Mouse (Mus musculus): ENCODE data around the gene Bin2.
A peak's percentile ranks its signal among the peaks of the same experiment; 100 is the strongest.
"Not testable (repeated sequence)": the region's sequence is repeated elsewhere in the genome, so short reads cannot be mapped to it uniquely, and the experiment has no call there.

The Bin2 gene

GRCm38 (mm10) chr15:100650111-100650510, 19.2 kb downstream of the Bin2 start:
- DNase-seq (ENCODE audit: low spot score in 2 of 2): no peak

- DNase-seq (ENCODE audit: low spot score in 2 of 2): no peak
Measured at GRCm38 (mm10) chr15:100646161-100646560, 23.2 kb downstream of the Bin2 start.

- no peak for DNase-seq (ENCODE audit: low spot score in 2 of 2)
Measured at GRCm38 (mm10) chr15:100642451-100642850, 26.9 kb downstream of the Bin2 start.

GRCm38 (mm10) chr15:100641226-100641810, 28.0 kb downstream of the Bin2 start:
- DNase-seq (ENCODE audit: low spot score in 2 of 2): no peak

- no peak for DNase-seq (ENCODE audit: low spot score in 2 of 2)
Measured at GRCm38 (mm10) chr15:100639972-100640750, 29.2 kb downstream of the Bin2 start.

GRCm38 (mm10) chr15:100637661-100638060, 31.7 kb downstream of the Bin2 start:
- DNase-seq (ENCODE audit: low spot score in 2 of 2): no peak

- peak in 1 of 2 experiments; percentile 36 for DNase-seq (ENCODE audit: low spot score in 2 of 2)
Measured at GRCm38 (mm10) chr15:100636700-100637501, 32.5 kb downstream of the Bin2 start, which contains the start of gene Smagp. Gene Smagp, minus strand, starts transcription at chr15:100636940.

GRCm38 (mm10) chr15:100635851-100636645, 33.3 kb downstream of the Bin2 start:
- no peak for DNase-seq (ENCODE audit: low spot score in 2 of 2)

- no peak for DNase-seq (ENCODE audit: low spot score in 2 of 2)
Measured at GRCm38 (mm10) chr15:100635239-100635638, 34.1 kb downstream of the Bin2 start.

GRCm38 (mm10) chr15:100633341-100633740, 36.0 kb downstream of the Bin2 start:
- no peak for DNase-seq (ENCODE audit: low spot score in 2 of 2)

GRCm38 (mm10) chr15:100632323-100632722, 37.0 kb downstream of the Bin2 start:
- DNase-seq (ENCODE audit: low spot score in 2 of 2): no peak

- DNase-seq (ENCODE audit: low spot score in 2 of 2): no peak
Measured at GRCm38 (mm10) chr15:100631454-100632170, 37.7 kb downstream of the Bin2 start.

- DNase-seq (ENCODE audit: low spot score in 2 of 2): no peak
Measured at GRCm38 (mm10) chr15:100630126-100630525, 39.2 kb downstream of the Bin2 start.

GRCm38 (mm10) chr15:100628797-100629196, 40.6 kb downstream of the Bin2 start:
- no peak for DNase-seq (ENCODE audit: low spot score in 2 of 2)

GRCm38 (mm10) chr15:100627774-100628370, 41.5 kb downstream of the Bin2 start:
- DNase-seq (ENCODE audit: low spot score in 2 of 2): no peak

GRCm38 (mm10) chr15:100627287-100627686, 42.1 kb downstream of the Bin2 start:
- DNase-seq (ENCODE audit: low spot score in 2 of 2): no peak

GRCm38 (mm10) chr15:100624435-100624834, 44.9 kb downstream of the Bin2 start:
- DNase-seq (ENCODE audit: low spot score in 2 of 2): no peak

GRCm38 (mm10) chr15:100623754-100624153, 45.6 kb downstream of the Bin2 start:
- DNase-seq (ENCODE audit: low spot score in 2 of 2): no peak

GRCm38 (mm10) chr15:100622164-100622563, 47.2 kb downstream of the Bin2 start:
- DNase-seq (ENCODE audit: low spot score in 2 of 2): no peak

- DNase-seq (ENCODE audit: low spot score in 2 of 2): not testable (repeated sequence)
Measured at GRCm38 (mm10) chr15:100621671-100622070, 47.7 kb downstream of the Bin2 start.

All from urinary bladder, postnatal 4 days (tissue).